ENCODE assay signal across 10 mouse cellular contexts in genomic region chr17:48045631-48046030, GRCm38 (mm10). TPM values are rescaled to one million over a fixed set of nuclear protein-coding genes. Genes with fewer than 3 reads are reported as not detected.
DNase-seq lines count a peak whose midpoint lies in the region; ATAC-seq and TF ChIP-seq lines count a peak whose summit lies in the region.
"Had no signal": no experiment of that assay in that cellular context is flagged by ENCODE, and none has a peak within 500 bp of the region (broad histone marks: within the 10 kb centered on the region; RNA-seq: fewer than 3 reads in every experiment).

No protein-coding gene starts in this region.

- 28% methylated on average over 4 of the region's 4 CpGs for WGBS in heart, embryonic 10.5 days

- H3K27me3 ChIP-seq in heart, embryonic 10.5 days (ENCODE audit: insufficient read depth, poor library complexity, severe bottlenecking), result peaks cover 11% of the 10 kb centered on the region
- no peaks in the 10 kb centered on the region for H3K27me3 ChIP-seq in ES-Bruce4 (ENCODE audit: control insufficient read depth, insufficient read depth, low read length, poor library complexity, severe bottlenecking)

- peak; percentile 66 to 86 for DNase-seq in heart, postnatal 10 days
- no peak for DNase-seq in heart, embryonic 10.5 days (ENCODE audit: low spot score)
- DNase-seq in brain, adult 2 months (ENCODE audit: low read depth, low spot score), result peak; percentile 70
- peak; percentile 55 to 63 for DNase-seq in gastrocnemius, postnatal 36 days
- DNase-seq in left cerebral cortex, postnatal 36 days (ENCODE audit: low spot score in 2 of 2), result peak; percentile 30 to 42
- peak; percentile 91 for DNase-seq in thymus, postnatal 14 days

- TF ChIP-seq EP300 in ES-Bruce4 (IDR thresholded peaks at IDR 0.05; ENCODE audit: insufficient read depth, low read depth, low read length), result no peak

- H3K9ac ChIP-seq in ES-Bruce4 (ENCODE audit: low read depth, poor library complexity, severe bottlenecking), result no peak overlapping the region
- H3K9ac ChIP-seq: embryonic facial prominence, embryonic 13.5 days had no signal

- TF ChIP-seq CTCF in ES-Bruce4 (IDR thresholded peaks at IDR 0.05; ENCODE audit: low read depth, low read length), result peak; percentile 42

- no peak for TF ChIP-seq POLR2A in ES-Bruce4 (IDR thresholded peaks at IDR 0.05; ENCODE audit: insufficient read depth, low read length)

- ATAC-seq in neutrophil, adult 5-6 weeks (ENCODE audit: extremely low read depth, insufficient number of reproducible peaks, low FRiP score, poor library complexity, severe bottlenecking), result peak; percentile 49; the same call in 1 of the 2 replicates

- no peaks in the 10 kb centered on the region for H3K9me3 ChIP-seq in heart, embryonic 10.5 days
- H3K9me3 ChIP-seq in ES-Bruce4 (replicated peaks; ENCODE audit: control insufficient read depth, insufficient read depth, low read length, poor library complexity, severe bottlenecking), result no peaks in the 10 kb centered on the region
- H3K9me3 ChIP-seq: embryonic facial prominence, embryonic 13.5 days had no signal

- no peaks in the 10 kb centered on the region for H3K36me3 ChIP-seq in heart, embryonic 10.5 days
- no peaks in the 10 kb centered on the region for H3K36me3 ChIP-seq in ES-Bruce4 (ENCODE audit: control insufficient read depth, insufficient read depth, low read length, poor library complexity, severe bottlenecking)
- H3K36me3 ChIP-seq: embryonic facial prominence, embryonic 13.5 days had no signal

- peaks cover 15% of the 10 kb centered on the region for H3K4me1 ChIP-seq in heart, embryonic 10.5 days
- H3K4me1 ChIP-seq in ES-Bruce4 (ENCODE audit: control insufficient read depth, insufficient read depth, low read length), result peaks cover 4% of the 10 kb centered on the region

- intact Hi-C loops in heart, postnatal 10 days (cut with DNase I), result loop anchor here (5.0 kb wide), 2 partner anchors 173 to 253 kb away; no protein-coding TSS in a partner anchor
- intact Hi-C loops in gastrocnemius, postnatal 36 days (cut with DNase I), result loop anchor here (2.0 to 5.0 kb wide), 5 partner anchors 52 to 253 kb away; partner anchors contain the start of gene Foxp4
- intact Hi-C loops in left cerebral cortex, postnatal 36 days (cut with DNase I), result loop anchor here (1.0 kb wide), 1 partner anchor 172 kb away; no protein-coding TSS in a partner anchor

- H3K4me3 ChIP-seq in heart, embryonic 10.5 days, result no peak overlapping the region
- H3K4me3 ChIP-seq in ES-Bruce4 (ENCODE audit: low read depth, low read length), result no peak overlapping the region
- H3K4me3 ChIP-seq: embryonic facial prominence, embryonic 13.5 days had no signal

- no peak overlapping the region for H3K27ac ChIP-seq in heart, embryonic 10.5 days
- no peak overlapping the region for H3K27ac ChIP-seq in ES-Bruce4 (ENCODE audit: insufficient read depth, low read length)
- H3K27ac ChIP-seq: embryonic facial prominence, embryonic 13.5 days; macrophage had no signal

RNA-seq across cellular contexts. Expression of gene 1700122O11Rik, which starts 7.5 kb away (rescaled TPM):
- not detected for total RNA-seq in heart, postnatal 10 days (2021)
- not detected in 2 replicates for polyA plus RNA-seq in heart, embryonic 10.5 days (2016; fragmentation: Nextera tagmentation; extraction: Ambion mirVana)
- polyA plus RNA-seq in ES-Bruce4 (2011; ENCODE audit: insufficient read depth, insufficient read length, low read depth, missing spikeins), result not detected in 2 replicates
- not detected for total RNA-seq in gastrocnemius, postnatal 36 days (2021)
- total RNA-seq in left cerebral cortex, postnatal 36 days (2021), result not detected
- not detected in 2 replicates for total RNA-seq in neutrophil, adult 5-6 weeks (2017)
- polyA plus RNA-seq: embryonic facial prominence, embryonic 13.5 days; macrophage had no signal

RNA-seq across cellular contexts. Expression of gene 1700067P10Rik, which starts 43.5 kb away (rescaled TPM):
- not detected for total RNA-seq in heart, postnatal 10 days (2021)
- polyA plus RNA-seq in heart, embryonic 10.5 days (2016; fragmentation: Nextera tagmentation; extraction: Ambion mirVana), result not detected in 2 replicates
- not detected in 2 replicates for polyA plus RNA-seq in ES-Bruce4 (2011; ENCODE audit: insufficient read depth, insufficient read length, low read depth, missing spikeins)
- not detected for total RNA-seq in gastrocnemius, postnatal 36 days (2021)
- total RNA-seq in left cerebral cortex, postnatal 36 days (2021), result not detected
- total RNA-seq in neutrophil, adult 5-6 weeks (2017), result not detected in 2 replicates
- polyA plus RNA-seq: embryonic facial prominence, embryonic 13.5 days; macrophage had no signal
